ENCODE assay signal across 32 mouse cellular contexts in genomic region chr9:123856836-123857235, GRCm38 (mm10). TPM values are rescaled to one million over a fixed set of nuclear protein-coding genes. Genes with fewer than 3 reads are reported as not detected.
"Had no signal": no experiment of that assay in that cellular context is flagged by ENCODE, and none has a peak within 500 bp of the region (broad histone marks: within the 10 kb centered on the region; RNA-seq: fewer than 3 reads in every experiment).

No protein-coding gene starts in this region.

- H3K4me1 ChIP-seq: limb, embryonic 13.5 days; limb, embryonic 15.5 days had no signal

- H3K36me3 ChIP-seq: heart, embryonic 13.5 days; heart, embryonic 15.5 days; hindbrain, embryonic 10.5 days; hindbrain, embryonic 12.5 days; intestine, embryonic 15.5 days; limb, embryonic 13.5 days; limb, embryonic 15.5 days; liver, embryonic 12.5 days had no signal

- DNase-seq: gastrocnemius, postnatal 14 days; gastrocnemius, postnatal 36 days; heart, adult 2 months; heart, postnatal 14 days; heart, postnatal 4 days; kidney, adult 18-20 months; kidney, adult 8-10 months; kidney, postnatal 10 days; kidney, postnatal 25 days; kidney, postnatal 4 days; left cerebral cortex, postnatal 4 days had no signal

- H3K27ac ChIP-seq: heart, adult 2 months; heart, embryonic 13.5 days; heart, embryonic 15.5 days; hindbrain, embryonic 10.5 days; hindbrain, embryonic 12.5 days; hindbrain, embryonic 14.5 days; intestine, embryonic 15.5 days; layer of hippocampus, adult 2 months; limb, embryonic 13.5 days; limb, embryonic 15.5 days; liver, embryonic 12.5 days had no signal

- H3K4me3 ChIP-seq: heart, adult 2 months; heart, embryonic 13.5 days; heart, embryonic 15.5 days; hindbrain, embryonic 10.5 days; hindbrain, embryonic 12.5 days; intestine, embryonic 15.5 days; layer of hippocampus, adult 2 months; limb, embryonic 13.5 days; limb, embryonic 15.5 days; liver, embryonic 12.5 days had no signal

RNA-seq across cellular contexts. Expression of gene Xcr1, which starts 5.0 kb away (rescaled TPM):
- total RNA-seq: gastrocnemius, adult 18-20 months; gastrocnemius, adult 8-10 months; gastrocnemius, postnatal 14 days; gastrocnemius, postnatal 36 days; heart, adult 2 months; heart, postnatal 4 days; layer of hippocampus, adult 2 months; layer of hippocampus, postnatal 10 days; layer of hippocampus, postnatal 25 days; left cerebral cortex, adult 18-20 months; left cerebral cortex, adult 8-10 months; left cerebral cortex, postnatal 10 days; left cerebral cortex, postnatal 25 days; left cerebral cortex, postnatal 4 days had no signal
- polyA plus RNA-seq: heart, embryonic 11.5 days; heart, embryonic 13.5 days; heart, embryonic 15.5 days; intestine, embryonic 15.5 days; kidney, embryonic 14.5 days; kidney, embryonic 16.5 days; limb, embryonic 13.5 days; liver, embryonic 12.5 days had no signal

RNA-seq across cellular contexts. Expression of gene Cxcr6, which starts 50.6 kb away (rescaled TPM):
- total RNA-seq: gastrocnemius, adult 8-10 months; gastrocnemius, postnatal 36 days; heart, postnatal 4 days; layer of hippocampus, adult 2 months; layer of hippocampus, postnatal 10 days; layer of hippocampus, postnatal 25 days; left cerebral cortex, adult 18-20 months; left cerebral cortex, adult 8-10 months; left cerebral cortex, postnatal 10 days; left cerebral cortex, postnatal 25 days; left cerebral cortex, postnatal 4 days had no signal
- polyA plus RNA-seq: hindbrain, embryonic 10.5 days had no signal
